Mouse (Mus musculus) liver, embryonic 14.5 days (tissue): ENCODE measurements around the gene Ube4b.

Source experiments
- CTCF ChIP-seq: IDR thresholded peaks from 2 replicates; pipeline ENCODE4 v1.5.1; 2016; ENCODE audit warnings: antibody characterized with exemption, low read depth, control low read depth
- EP300 ChIP-seq: IDR thresholded peaks from 2 replicates; pipeline ENCODE4 v1.6.1; 2016; ENCODE audit warnings: antibody characterized with exemption, low read depth

DNA sequence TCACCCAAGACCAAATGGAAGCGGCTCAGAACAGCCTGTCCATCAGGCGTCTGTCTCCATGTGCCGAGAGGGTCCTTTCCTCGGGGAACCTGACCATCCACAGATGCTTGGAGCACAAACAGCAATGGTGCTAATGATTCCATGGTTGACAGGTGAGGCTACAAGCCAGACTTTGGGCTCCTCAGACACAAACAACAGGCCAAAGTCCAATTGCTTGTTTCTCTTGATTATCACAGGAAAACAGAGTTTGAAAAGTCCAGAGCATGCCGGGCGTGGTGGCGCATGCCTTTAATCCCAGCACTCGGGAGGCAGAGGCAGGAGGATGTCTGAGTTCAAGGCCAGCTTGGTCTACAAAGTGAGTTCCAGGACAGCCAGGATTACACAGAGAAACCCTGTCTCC, 71.9 kb downstream of the Ube4b start:
- TF ChIP-seq CTCF, result no peak
- TF ChIP-seq EP300, result no peak
